Mouse (Mus musculus): ENCODE data around the gene Trpm8.

The Trpm8 gene

GRCm38 (mm10) chr1:88283376-88284227 lies 6.1 kb downstream of the Trpm8 start:
- no peak for DNase-seq (ENCODE audit: extremely low spot score, low read depth, low spot score)

DNA sequence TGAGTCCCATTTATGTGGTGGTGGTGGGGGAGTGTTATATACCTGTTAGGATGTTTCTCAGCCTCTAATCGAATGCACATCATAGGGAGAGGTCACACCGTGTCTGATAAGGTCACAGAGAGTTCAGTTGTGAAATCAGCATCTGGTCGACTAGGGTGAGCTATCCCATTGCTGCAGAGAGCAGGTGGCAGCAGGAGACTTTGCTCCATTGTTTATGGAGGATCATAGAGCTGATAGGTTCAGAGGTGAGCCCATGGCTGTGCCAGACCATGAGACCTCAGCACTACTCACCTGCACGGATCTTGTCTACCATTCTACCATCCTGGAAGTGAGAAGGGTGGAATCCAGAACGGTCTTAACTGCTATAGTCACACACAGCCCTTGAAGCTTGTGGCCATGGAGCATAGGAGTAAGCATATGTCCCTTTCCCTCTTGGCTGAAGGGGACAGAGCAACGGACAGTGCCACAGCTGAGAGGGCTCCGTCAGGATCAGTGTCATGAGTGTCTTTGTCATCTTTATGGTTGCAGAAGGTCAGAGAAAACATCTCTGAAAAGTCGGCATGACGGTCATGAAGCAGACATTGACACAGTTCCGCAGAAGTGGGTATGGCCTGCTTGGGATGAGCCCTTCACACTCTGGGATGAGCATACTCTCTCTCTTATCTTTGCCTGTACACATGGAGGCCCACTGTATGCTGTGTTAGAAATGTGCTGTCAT lies 6.9 kb downstream of the Trpm8 start:
- no peak for DNase-seq (ENCODE audit: extremely low spot score, low read depth, low spot score)

DNA sequence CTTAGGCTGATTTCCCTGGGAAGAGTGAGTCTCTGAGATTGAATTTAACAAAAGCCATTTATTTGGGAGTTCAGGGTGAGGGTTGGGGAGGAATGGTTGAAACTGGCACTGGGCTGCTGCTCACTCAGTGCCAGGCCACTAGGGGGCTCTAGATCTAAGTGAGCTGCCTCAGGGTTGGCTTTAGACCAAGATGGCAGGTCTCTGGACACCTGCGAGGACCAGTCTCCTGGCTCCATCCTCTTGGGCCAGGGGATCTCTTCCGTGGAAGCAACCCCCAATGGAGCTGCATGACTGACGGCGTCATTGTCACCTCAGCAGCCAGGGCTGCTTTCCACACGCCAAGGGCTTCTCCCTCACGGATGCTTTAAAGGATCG lies 7.5 kb downstream of the Trpm8 start:
- DNase-seq (ENCODE audit: extremely low spot score, low read depth, low spot score), result no peak

DNA sequence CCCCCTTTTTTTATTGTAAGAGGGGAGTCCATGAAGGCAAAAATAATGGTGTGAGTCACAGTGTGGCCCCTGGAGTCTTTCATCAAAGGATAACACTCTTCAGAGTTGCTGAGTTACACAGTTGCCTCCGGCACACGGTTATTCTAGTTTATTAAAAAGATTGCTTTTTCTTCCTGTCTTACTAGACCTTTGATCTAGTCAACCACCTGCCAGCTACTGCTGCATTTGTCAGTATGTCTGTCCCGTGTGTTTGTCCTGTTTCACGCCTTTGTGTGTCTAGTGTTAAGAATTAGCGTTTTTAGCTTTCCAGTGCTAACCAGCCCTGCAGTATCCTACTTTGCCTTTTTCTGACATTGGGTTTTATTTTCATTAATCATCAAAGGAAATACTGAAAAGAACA lies 8.2 kb downstream of the Trpm8 start:
- DNase-seq (ENCODE audit: extremely low spot score, low read depth, low spot score), result no peak

- DNase-seq (ENCODE audit: extremely low spot score, low read depth, low spot score), result no peak
Measured at GRCm38 (mm10) chr1:88286136-88286845, 8.8 kb downstream of the Trpm8 start.

DNA sequence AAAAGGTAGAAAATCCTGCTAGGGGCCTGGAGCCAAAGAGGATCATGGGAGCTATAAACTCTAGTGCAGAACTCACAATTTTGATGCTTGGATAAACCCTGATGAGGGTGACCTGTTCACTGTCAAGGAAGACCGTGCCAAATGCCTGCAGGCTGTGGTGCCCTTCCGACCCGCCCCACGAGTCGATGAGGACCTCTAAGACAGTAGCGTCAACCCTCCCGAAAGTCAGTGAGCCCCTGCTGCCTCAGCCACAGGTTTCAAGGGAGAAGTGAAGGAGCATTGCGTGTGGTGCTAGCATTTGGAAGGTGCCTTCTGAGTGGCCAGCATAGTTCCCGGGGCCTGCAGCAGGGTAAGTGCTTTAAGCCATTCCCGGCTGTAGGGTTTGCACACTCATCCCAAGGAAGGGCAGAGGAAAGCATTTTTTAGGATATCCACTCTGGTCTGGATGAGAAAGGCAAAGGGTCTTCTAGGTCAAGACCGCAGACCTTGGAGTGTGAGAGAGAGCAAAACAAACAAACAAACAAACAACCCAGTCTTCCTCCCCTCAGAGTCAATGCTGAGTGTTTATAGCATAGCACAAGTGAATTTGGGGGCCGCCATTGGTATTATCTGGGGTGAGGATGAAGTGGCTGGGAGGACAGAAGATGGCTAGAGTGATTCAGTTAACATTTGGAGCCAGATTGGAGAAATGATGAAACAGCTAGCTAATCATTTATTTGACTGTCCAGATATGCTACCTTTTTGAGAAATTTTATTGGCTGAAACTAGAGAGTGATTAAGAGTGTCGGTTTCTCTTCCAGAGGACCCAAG lies 9.6 kb downstream of the Trpm8 start:
- DNase-seq (ENCODE audit: extremely low spot score, low read depth, low spot score), result no peak

DNA sequence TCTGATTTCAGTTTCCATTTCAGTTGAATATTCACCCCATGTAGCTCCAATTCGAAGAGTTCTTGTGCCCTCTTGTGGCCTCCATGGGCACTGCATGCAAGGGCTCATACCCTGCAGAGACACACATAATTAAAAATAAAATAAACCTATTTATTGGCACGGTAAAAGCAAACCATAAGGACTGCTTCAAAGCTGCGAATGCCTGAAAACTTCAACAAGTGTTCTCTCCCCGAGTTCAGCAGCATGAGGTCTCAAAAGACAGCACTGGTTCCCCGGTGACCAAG lies 10.2 kb downstream of the Trpm8 start:
- DNase-seq (ENCODE audit: extremely low spot score, low read depth, low spot score), result peak; percentile 28

DNA sequence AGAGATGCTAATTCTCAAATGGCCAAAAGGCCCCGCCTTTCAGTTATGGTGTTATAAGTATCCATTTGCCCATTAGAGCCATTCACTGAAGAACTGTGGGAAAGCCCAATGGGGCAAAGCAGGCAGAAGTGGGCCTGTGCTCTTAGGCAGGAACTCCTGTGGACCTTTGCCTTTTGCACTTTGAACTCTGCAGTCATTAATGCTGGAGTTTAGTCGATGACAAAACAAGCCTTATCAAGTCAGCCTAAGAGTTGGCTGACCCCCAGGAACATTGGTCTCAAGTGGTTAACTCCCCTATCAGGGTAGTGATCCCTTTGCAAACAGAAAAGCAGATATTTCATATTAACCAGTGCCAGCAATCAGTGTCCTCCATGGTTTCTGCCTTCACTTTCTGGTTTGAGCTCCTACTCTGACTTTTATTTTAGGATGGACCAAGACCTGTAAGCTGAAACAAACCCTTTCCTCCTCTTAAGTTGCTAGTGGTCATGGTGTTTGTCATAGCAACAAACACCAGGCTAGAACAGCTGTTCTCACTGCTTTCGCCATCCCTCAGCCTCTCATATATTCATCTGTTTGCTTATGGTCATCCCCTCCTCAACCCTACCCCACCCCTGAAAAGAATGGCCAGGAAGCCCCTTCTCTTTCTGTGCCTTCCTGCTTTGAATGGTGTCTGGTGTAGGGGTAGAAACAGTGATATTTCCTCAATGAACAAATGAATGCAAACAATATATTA lies 10.8 kb downstream of the Trpm8 start:
- DNase-seq (ENCODE audit: extremely low spot score, low read depth, low spot score), result no peak

- no peak for DNase-seq (ENCODE audit: extremely low spot score, low read depth, low spot score)
Measured at GRCm38 (mm10) chr1:88288789-88289127, 11.3 kb downstream of the Trpm8 start.

DNA sequence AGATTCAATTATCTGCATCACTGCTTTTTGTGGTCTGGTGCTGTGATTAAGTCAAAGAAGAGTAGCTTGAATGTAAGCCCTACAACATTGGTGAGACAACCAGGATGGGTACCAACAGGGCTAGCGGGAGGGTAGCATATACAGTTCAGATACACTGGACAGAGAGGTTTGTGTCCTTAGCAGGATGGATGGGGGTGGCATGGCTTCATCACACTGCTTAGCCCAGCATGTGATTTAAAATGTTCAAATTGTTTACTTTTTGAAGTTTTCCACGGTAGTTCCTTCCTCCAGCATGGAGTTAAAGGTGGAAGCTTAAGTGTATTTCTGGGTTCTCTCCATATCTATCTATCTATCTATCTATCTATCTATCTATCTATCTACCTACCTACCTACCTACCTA lies 11.7 kb downstream of the Trpm8 start:
- DNase-seq (ENCODE audit: extremely low spot score, low read depth, low spot score), result no peak

GRCm38 (mm10) chr1:88289917-88290316 lies 12.5 kb downstream of the Trpm8 start:
- no peak for DNase-seq (ENCODE audit: extremely low spot score, low read depth, low spot score)

DNA sequence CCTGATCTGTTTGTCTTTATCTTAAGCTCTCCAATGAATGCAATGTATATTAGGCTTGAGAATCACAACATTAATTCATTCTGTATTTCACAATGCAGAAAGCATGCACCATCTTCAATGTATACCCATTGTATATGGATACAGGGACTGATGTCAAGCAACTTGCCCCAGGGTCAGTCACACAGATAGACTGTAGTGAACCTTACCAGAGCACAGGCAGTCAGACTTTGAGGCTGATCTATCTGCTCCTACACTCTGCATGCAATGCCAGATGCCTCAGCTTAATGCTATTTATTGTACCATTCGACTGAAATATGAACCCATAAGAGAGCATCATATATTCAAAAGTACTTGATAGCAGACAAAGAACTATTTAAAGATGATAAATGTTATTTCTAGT lies 13.1 kb downstream of the Trpm8 start:
- no peak for DNase-seq (ENCODE audit: extremely low spot score, low read depth, low spot score)

GRCm38 (mm10) chr1:88291409-88292005 lies 14.0 kb downstream of the Trpm8 start:
- no peak for DNase-seq (ENCODE audit: extremely low spot score, low read depth, low spot score)

GRCm38 (mm10) chr1:88292057-88292456 lies 14.6 kb downstream of the Trpm8 start:
- no peak for DNase-seq (ENCODE audit: extremely low spot score, low read depth, low spot score)

DNA sequence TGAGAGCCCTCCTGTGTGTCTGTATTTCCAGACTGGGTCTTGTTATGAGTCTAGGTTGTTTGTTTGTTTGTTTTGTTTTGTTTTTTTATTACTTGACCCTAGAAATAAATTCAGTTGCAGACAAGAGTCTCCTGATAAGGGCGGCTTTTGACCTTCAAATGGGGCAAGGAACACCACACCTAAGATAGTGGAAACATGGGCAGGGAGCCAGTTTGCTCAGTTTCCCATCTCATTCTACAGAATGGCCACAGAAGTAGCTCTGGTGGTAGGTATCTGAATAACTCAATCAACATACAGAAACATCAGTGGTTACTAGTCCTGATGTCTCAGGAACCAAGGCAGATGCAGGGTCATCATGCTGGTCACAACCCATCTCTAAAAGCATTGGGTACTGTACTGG lies 17.2 kb downstream of the Trpm8 start:
- DNase-seq (ENCODE audit: extremely low spot score, low read depth, low spot score), result no peak

DNA sequence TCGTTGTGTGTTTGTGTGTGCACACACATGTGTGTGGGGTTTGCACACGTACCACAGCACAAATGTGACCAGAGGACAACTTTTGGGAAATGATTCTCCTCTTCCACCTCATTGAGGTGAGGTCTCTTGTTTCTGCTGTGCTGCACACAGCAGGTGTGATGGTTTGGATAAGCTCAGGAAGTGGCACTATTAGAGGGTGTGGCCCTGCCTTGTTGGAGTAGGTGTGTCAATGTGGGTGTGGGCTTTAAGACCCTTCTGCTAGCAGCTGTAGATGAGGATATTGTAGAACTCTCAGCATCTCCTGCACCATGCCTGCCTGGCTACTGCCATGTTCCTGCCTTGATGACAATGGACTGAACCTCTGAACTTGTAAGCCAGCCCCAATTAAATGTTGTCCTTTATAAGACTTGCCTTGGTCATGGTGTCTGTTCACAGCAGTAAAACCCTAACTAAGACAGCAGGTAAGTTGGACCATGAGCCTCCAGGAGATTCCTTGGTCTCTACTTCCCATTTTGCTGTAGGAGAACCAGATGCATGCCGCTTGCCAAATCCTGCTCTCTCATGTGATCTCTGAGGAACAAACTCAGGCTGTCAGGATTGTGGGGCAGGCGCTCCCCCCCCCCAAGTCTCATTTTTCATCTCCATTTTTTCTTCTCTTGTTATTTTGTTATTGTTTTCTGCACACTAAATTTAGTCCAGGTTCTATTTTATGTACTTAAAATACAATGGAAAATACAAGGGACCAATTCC lies 18.9 kb downstream of the Trpm8 start:
- no peak for DNase-seq (ENCODE audit: extremely low spot score, low read depth, low spot score)

GRCm38 (mm10) chr1:88297480-88298258 lies 20.2 kb downstream of the Trpm8 start:
- DNase-seq (ENCODE audit: extremely low spot score, low read depth, low spot score), result no peak

- no peak for DNase-seq (ENCODE audit: extremely low spot score, low read depth, low spot score)
Measured at GRCm38 (mm10) chr1:88298686-88299528, 21.4 kb downstream of the Trpm8 start.
